Mouse (Mus musculus) bone marrow, adult 2 months (tissue): ENCODE results near the gene Gm49354. TPM values are rescaled to one million over a fixed set of nuclear protein-coding genes. Genes with fewer than 3 reads are reported as not detected.

Experiments used
- H3K27ac ChIP-seq: fragments of 200-500 bp; 2 replicates; pipeline ENCODE4 v1.5.1; 2012; ENCODE audit warnings: low read depth, mild to moderate bottlenecking, control low read depth, inconsistent platforms, low read length; ENCODE audit not compliant: control insufficient read depth, poor library complexity, insufficient read depth
- H3K4me1 ChIP-seq: fragments of 200-500 bp; 2 replicates; pipeline ENCODE4 v1.6.1; 2011; ENCODE audit warnings: low read length; ENCODE audit not compliant: control insufficient read depth, insufficient read depth
- H3K4me3 ChIP-seq: fragments of 200-500 bp; replicated peaks from 2 replicates; pipeline ENCODE3; 2011; ENCODE audit warnings: mild to moderate bottlenecking, low read depth, low read length, control low read depth; ENCODE audit not compliant: control insufficient read depth
- CTCF ChIP-seq: fragments of 200-500 bp; IDR thresholded peaks from 2 replicates; pipeline ENCODE4 v1.5.1; 2011; ENCODE audit warnings: low read length, control low read depth; ENCODE audit not compliant: control insufficient read depth, insufficient read depth
- POLR2A ChIP-seq: fragments of 200-500 bp; IDR thresholded peaks from 2 replicates; pipeline ENCODE4 v1.6.1; 2011; ENCODE audit warnings: low read depth, mild to moderate bottlenecking, control low read depth, low read length, borderline replicate concordance; ENCODE audit not compliant: control insufficient read depth
- WGBS: fragments of 180-500 bp; shearing (Covaris S2); methylation state at CpG from one replicate; pipeline ENCODE4 v1.1.7; 2018; 5-methylcytosine and 5-hydroxymethylcytosine counted together
- polyA plus RNA-seq: library from polyadenylated mRNA; stranded (reverse); fragments of >200 nt; gene quantifications from 2 replicates; pipeline ENCODE4 v1.2.4, GENCODE M21; 2011; ENCODE audit warnings: low replicate concordance; ENCODE audit not compliant: missing spikeins, insufficient read depth, insufficient read length

Gm49354 gene
- polyA plus RNA-seq, 1 experiment, result 30.5 TPM

DNA sequence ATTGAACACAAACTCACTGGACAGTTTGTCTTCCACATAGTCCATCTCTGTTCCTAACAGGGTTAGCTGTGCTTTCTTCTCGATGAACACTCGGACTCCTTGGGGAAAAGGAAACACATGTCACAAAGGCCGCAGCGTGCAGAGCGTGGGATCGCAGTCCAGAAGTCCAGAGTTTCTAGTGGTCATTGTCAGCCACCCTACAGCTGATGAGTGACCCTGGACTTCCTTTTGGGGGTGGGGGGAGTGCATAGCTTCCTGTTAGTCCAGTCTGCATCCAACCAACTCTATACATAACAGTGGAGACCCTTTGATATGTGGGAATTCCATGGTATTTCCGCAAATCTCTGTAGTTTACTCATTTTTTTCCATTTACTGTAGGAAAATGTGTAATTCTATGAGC is 25.1 kb downstream of the Gm49354 start:
- TF ChIP-seq POLR2A, result no peak
- Histone ChIP-seq H3K4me1 (no peaks in the 10 kb centered on the region; the same call in 1 of the 2 replicates), H3K27ac (no peak overlapping the region), H3K4me3 (no peak overlapping the region)
- WGBS, result 93% methylated on average over 7 of the region's 7 CpGs

GRCm38 (mm10) chr13:59750310-59750709 is 31.7 kb downstream of the Gm49354 start:
- no peak overlapping the region for H3K27ac ChIP-seq
- no peak overlapping the region for H3K4me3 ChIP-seq
- TF ChIP-seq CTCF, result no peak
- TF ChIP-seq POLR2A, result no peak
- no peaks in the 10 kb centered on the region; the same call in 1 of the 2 replicates for H3K4me1 ChIP-seq
- WGBS, result 73% methylated on average over 12 of the region's 12 CpGs

DNA sequence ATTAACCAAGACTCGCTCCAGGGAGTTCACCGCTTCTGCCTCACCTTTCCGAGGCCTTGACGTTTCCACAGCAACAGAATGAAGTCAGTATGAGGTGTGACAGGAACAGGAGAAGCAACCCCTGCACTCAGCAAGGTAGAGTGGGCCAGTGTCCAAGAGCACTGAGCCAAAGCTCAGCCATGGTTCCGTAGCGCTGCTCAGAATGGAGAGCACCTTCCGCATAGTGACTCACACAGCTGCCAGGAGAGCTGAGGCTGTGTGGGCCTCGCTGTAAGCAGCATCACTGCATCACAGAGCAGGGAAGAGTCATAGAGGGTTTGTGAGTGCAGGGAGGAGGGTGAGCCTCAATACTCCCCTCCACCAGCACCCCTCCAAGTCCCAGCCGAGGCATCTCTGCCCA is 35.3 kb downstream of the Gm49354 start, which contains the start of gene 1700014D04Rik:
Gene 1700014D04Rik (minus strand): TSS at position 42 of the 400 bp plus-strand sequence.
- TF ChIP-seq POLR2A (no peak), CTCF (no peak)
- Histone ChIP-seq H3K27ac (no peak within 1 kb of the TSS), H3K4me3 (no peak within 1 kb of the TSS), H3K4me1 (no peaks in the 10 kb centered on the region)
- 87% methylated on average over 9 of the region's 9 CpGs for WGBS

DNA sequence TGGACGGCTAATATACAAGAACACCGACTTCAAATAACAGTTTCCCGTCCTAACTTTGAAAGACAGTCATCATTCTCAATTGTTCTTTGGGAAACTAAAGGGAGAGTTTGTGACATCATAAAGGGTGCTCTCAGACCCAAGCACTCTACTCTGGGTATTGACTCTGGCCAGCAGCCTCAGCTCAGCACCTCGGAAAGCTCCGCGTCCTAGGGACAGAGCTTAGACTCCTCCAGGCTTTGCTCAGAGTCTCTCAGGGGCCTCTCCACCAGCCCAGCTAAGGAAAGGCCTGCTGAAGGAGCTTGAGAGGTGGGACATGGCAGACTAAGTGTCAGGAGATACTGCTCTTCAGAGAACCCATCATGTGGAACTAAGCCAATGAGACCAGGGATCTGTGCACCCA is 35.9 kb downstream of the Gm49354 start:
- TF ChIP-seq CTCF (no peak), POLR2A (no peak)
- H3K4me3 ChIP-seq, result no peak overlapping the region
- H3K4me1 ChIP-seq, result no peaks in the 10 kb centered on the region
- H3K27ac ChIP-seq, result no peak overlapping the region
- 87% methylated on average over 6 of the region's 6 CpGs for WGBS

- TF ChIP-seq POLR2A (no peak), CTCF (no peak)
- Histone ChIP-seq H3K27ac (no peak overlapping the region), H3K4me1 (no peaks in the 10 kb centered on the region), H3K4me3 (no peak overlapping the region)
- WGBS, result 44% methylated on average over 6 of the region's 6 CpGs
Measured at GRCm38 (mm10) chr13:59745462-59745861, 36.6 kb downstream of the Gm49354 start.

- TF ChIP-seq CTCF (peak; percentile 50; the same call in 1 of the 2 replicates), POLR2A (no peak)
- H3K4me1 ChIP-seq, result no peaks in the 10 kb centered on the region; the same call in 1 of the 2 replicates
- WGBS, result 43% methylated on average over 10 of the region's 10 CpGs
Measured at GRCm38 (mm10) chr13:59741697-59742096, 40.3 kb downstream of the Gm49354 start.

GRCm38 (mm10) chr13:59741096-59741495 is 40.9 kb downstream of the Gm49354 start:
- H3K4me3 ChIP-seq, result no peak overlapping the region
- 93% methylated on average over 11 of the region's 11 CpGs for WGBS
- TF ChIP-seq CTCF, result no peak
- TF ChIP-seq POLR2A, result no peak
- H3K27ac ChIP-seq, result no peak overlapping the region
- no peaks in the 10 kb centered on the region; the same call in 1 of the 2 replicates for H3K4me1 ChIP-seq

More at GRCm38 (mm10) chr13:59741697-59742096, 40.3 kb downstream of the Gm49354 start:
- no peak overlapping the region for H3K4me3 ChIP-seq
- H3K27ac ChIP-seq, result no peak overlapping the region

- Histone ChIP-seq H3K27ac (peak overlapping the region; percentile 85), H3K4me3 (no peak overlapping the region), H3K4me1 (no peaks in the 10 kb centered on the region; the same call in 1 of the 2 replicates)
- TF ChIP-seq POLR2A (no peak), CTCF (no peak)
- WGBS, result 74% methylated on average over 4 of the region's 4 CpGs
Measured at GRCm38 (mm10) chr13:59739397-59739796, 42.6 kb downstream of the Gm49354 start.

DNA sequence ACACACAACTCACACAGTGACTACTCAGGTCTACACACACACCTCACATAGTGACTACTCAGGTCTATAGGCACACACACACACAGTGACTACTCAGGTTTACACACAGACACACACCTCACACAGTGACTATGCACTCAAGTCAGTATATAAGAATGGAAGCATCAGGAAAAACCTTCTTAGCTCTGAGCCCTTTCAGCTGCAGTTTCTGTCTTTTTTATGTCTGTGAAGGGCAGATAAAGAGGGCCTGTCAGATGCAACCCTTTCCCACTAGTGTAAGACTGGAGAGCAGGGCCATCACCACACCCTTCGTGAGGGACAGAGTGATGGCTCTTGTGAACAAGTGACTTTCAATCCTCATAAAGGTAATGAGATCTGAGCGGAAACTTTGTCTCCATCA is 43.6 kb downstream of the Gm49354 start:
- WGBS, result 69% methylated on average over 2 of the region's 2 CpGs
- Histone ChIP-seq H3K4me1 (peaks cover 1% of the 10 kb centered on the region; the same call in 1 of the 2 replicates), H3K27ac (peak overlapping the region; percentile 83), H3K4me3 (no peak overlapping the region)
- no peak for TF ChIP-seq CTCF
- no peak for TF ChIP-seq POLR2A
